Mouse (Mus musculus) liver, embryonic 14.5 days (tissue): ENCODE measurements around the gene Ccdc40. TPM values are rescaled to one million over a fixed set of nuclear protein-coding genes. Genes with fewer than 3 reads are reported as not detected.
"Not testable (repeated sequence)": the region's sequence is repeated elsewhere in the genome, so short reads cannot be mapped to it uniquely, and the experiment has no call there.

Experiments
- ATAC-seq: fragments of 200-750 bp; cut with Nextera tagmentation; 2 replicates; pipeline ENCODE4 v1.8.0; 2017; ENCODE audit warnings: moderate number of reproducible peaks, mild to moderate bottlenecking, moderate library complexity; ENCODE audit not compliant: insufficient read depth
- DNase-seq, 3 experiments: peaks; one replicate each; pipeline ENCODE4 v3.0.0-alpha.2; 2012 to 2013; ENCODE audit warnings: low read depth in 3 of 3, low spot score in 3 of 3
- H3K27ac ChIP-seq: fragments of 300-500 bp; sonication (generic); 2 replicates; pipeline ENCODE4 v1.5.1; 2014; ENCODE audit warnings: moderate library complexity, mild to moderate bottlenecking, control low read depth, inconsistent platforms
- H3K27me3 ChIP-seq: fragments of 300-500 bp; sonication (generic); 2 replicates; pipeline ENCODE4 v1.6.1; 2014; ENCODE audit warnings: mild to moderate bottlenecking, low read length, moderate library complexity; ENCODE audit not compliant: control insufficient read depth, insufficient read depth
- H3K36me3 ChIP-seq: fragments of 300-500 bp; sonication (generic); replicated peaks from 2 replicates; pipeline ENCODE4 v1.6.1; 2014; ENCODE audit warnings: low read depth; ENCODE audit not compliant: control insufficient read depth, insufficient read depth
- H3K4me1 ChIP-seq, 2 experiments: fragments of 200-500 bp in 1 of 2; fragments of 300-500 bp in 1 of 2; sonication (generic) in 1 of 2; replicated peaks; 2 replicates each; pipeline ENCODE4 v1.6.1; 2012 to 2014; ENCODE audit warnings: antibody characterized with exemption in 1 of 2, inconsistent platforms in 1 of 2, low read length in 1 of 2; ENCODE audit not compliant: control insufficient read depth in 2 of 2, insufficient read depth in 2 of 2
- H3K4me2 ChIP-seq: fragments of 300-500 bp; sonication (generic); 2 replicates; pipeline ENCODE4 v1.6.1; 2014; ENCODE audit warnings: low read depth, mild to moderate bottlenecking, control low read depth, moderate library complexity
- H3K4me3 ChIP-seq, 2 experiments: fragments of 200-500 bp in 1 of 2; fragments of 300-500 bp in 1 of 2; sonication (generic) in 1 of 2; 2 replicates each; pipeline ENCODE4 v1.5.1; 2012 to 2014; ENCODE audit warnings: low read depth in 2 of 2, low read length in 2 of 2, mild to moderate bottlenecking in 2 of 2, control low read depth in 1 of 2, inconsistent platforms in 1 of 2, moderate library complexity in 1 of 2; ENCODE audit not compliant: insufficient read depth in 1 of 2
- H3K9ac ChIP-seq: fragments of 300-500 bp; sonication (generic); replicated peaks from 2 replicates; pipeline ENCODE4 v1.6.1; 2014; ENCODE audit warnings: mild to moderate bottlenecking, control low read depth, moderate library complexity
- H3K9me3 ChIP-seq: fragments of 300-500 bp; sonication (generic); 2 replicates; pipeline ENCODE4 v1.6.1; 2016; ENCODE audit warnings: low read length, mixed read lengths; ENCODE audit not compliant: control insufficient read depth
- CTCF ChIP-seq: IDR thresholded peaks from 2 replicates; pipeline ENCODE4 v1.5.1; 2016; ENCODE audit warnings: antibody characterized with exemption, low read depth, control low read depth
- EP300 ChIP-seq: IDR thresholded peaks from 2 replicates; pipeline ENCODE4 v1.6.1; 2016; ENCODE audit warnings: antibody characterized with exemption, low read depth
- WGBS: fragments of 180-500 bp; shearing (Covaris S2); extraction: QIAGEN DNeasy Blood & Tissue Kit; methylation state at CpG from one replicate; pipeline ENCODE4 v1.1.7; 2014; ENCODE audit not compliant: insufficient replicate concordance; 5-methylcytosine and 5-hydroxymethylcytosine counted together
- polyA plus RNA-seq, 2 experiments: library from polyadenylated mRNA; depleted of rRNA in 1 of 2; stranded (reverse) in 1 of 2; unstranded in 1 of 2; fragments of >200 nt; fragmentation: Nextera tagmentation in 1 of 2; extraction: Ambion mirVana in 1 of 2; gene quantifications; 2 replicates each; pipeline versions ENCODE4 v1.2.1 to v1.2.3; 2012 to 2014

Gene Ccdc40
- polyA plus RNA-seq, 2 experiments, result 0.42 to 0.59 TPM

DNA sequence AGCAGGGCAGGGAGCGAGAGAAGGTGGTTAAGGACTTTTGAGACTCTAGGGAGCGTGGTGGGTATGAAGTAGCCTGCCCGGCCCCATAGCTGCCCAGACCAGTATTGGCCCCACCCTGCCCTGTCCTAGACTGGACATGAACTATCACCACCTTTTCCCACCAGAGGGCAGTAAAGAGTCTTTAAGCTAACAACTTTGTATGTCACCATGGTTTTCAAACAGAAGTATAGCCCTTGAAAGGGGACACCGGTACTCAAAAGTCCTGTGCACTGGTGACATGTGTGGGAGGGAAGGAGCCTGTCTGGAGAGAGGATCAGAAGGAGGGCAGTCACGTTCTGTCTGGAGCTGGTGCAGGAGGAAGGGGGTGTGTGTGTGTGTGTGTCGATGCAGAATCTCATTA is 20.6 kb downstream of the Ccdc40 start:
- Histone ChIP-seq H3K4me2 (no peak overlapping the region), H3K27me3 (no peaks in the 10 kb centered on the region), H3K36me3 (no peaks in the 10 kb centered on the region), H3K4me3 (no peak overlapping the region), H3K4me1 (peaks cover 0 to 5% of the 10 kb centered on the region in 2 experiments; a peak in 1 of 4 replicates), H3K27ac (no peak overlapping the region), H3K9me3 (no peaks in the 10 kb centered on the region), H3K9ac (no peak overlapping the region)
- TF ChIP-seq EP300 (no peak), CTCF (peak; percentile 68)
- DNase-seq (peak in 1 of 3 experiments; percentile 56), ATAC-seq (peak; percentile 40; the same call in 1 of the 2 replicates)
- 18% methylated on average over 6 of the region's 6 CpGs for WGBS

DNA sequence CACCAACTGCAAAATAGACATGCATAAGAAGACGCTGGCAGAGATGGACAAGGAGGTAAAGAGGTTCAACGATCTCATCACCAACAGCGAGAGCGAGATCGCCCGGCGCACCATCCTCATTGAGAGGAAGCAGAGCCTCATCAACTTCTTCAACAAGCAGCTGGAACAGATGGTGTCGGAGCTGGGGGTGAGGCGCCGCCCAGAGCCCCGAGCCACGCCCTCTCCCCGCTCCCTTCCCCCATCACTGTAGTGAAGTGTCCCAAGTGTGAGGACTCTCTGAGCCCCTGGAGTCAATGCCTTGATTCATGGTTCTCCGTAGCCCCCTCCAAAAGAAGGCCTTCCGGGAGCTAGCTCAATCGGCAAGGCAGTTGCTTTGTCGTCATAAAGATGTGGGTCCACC is 22.6 kb downstream of the Ccdc40 start:
- Histone ChIP-seq H3K4me2 (no peak overlapping the region), H3K27me3 (no peaks in the 10 kb centered on the region), H3K4me1 (peaks cover 0 to 5% of the 10 kb centered on the region in 2 experiments; a peak in 1 of 4 replicates), H3K36me3 (no peaks in the 10 kb centered on the region), H3K4me3 (no peak overlapping the region), H3K27ac (no peak overlapping the region), H3K9ac (no peak overlapping the region), H3K9me3 (no peaks in the 10 kb centered on the region)
- TF ChIP-seq EP300, result no peak
- no peak for TF ChIP-seq CTCF
- DNase-seq (no peak), ATAC-seq (no peak)
- WGBS, result 36% methylated on average over 17 of the region's 17 CpGs

DNA sequence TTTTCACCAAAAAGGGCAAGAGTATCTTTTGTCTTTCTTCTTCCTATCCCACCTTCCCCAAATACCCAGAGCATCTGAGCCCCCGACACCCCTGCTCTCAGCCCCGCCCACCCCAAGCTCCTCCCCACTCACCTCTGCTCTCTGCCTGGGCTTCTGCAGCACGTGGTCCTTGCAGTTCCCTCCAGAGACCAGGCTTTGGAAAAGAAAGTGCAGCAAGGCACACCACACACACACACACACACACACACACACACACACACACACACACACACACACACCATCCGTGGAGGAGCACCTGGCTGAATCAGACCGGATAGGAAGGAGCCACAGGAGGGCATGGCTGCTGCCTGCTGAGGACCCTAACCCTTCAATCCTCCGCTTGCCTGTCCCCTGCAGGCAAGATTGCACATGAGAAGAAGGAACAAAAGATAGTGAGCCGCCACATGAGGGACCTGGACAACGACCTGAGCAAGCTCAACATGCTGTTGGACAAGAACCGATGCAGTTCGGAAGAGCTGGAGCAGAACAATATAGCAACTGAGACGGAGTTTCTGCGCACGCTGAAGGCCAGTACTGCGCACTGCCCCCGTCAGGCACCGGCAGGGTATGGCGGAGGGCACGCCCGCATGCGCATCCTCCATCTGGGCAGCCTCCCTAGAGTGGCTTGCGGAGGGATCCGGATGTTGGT is 24.6 kb downstream of the Ccdc40 start:
- TF ChIP-seq CTCF (peak; percentile 73), EP300 (no peak)
- ATAC-seq (peak; percentile 66), DNase-seq (no peak)
- peaks cover 0 to 5% of the 10 kb centered on the region in 2 experiments; a peak in 1 of 4 replicates for H3K4me1 ChIP-seq
- H3K27ac ChIP-seq, result no peak overlapping the region
- H3K27me3 ChIP-seq, result no peaks in the 10 kb centered on the region
- 0 out of 2 replicates have a peak overlapping the region, but pooled peaks have one; percentile 23 for H3K9ac ChIP-seq
- peak overlapping the region; percentile 46 for H3K4me2 ChIP-seq
- H3K4me3 ChIP-seq, result peak overlapping the region in 1 of 2 experiments; percentile 13; a peak in 1 of 4 replicates
- H3K36me3 ChIP-seq, result no peaks in the 10 kb centered on the region
- H3K9me3 ChIP-seq, result no peaks in the 10 kb centered on the region
- 8% methylated on average over 21 of the region's 22 CpGs for WGBS

DNA sequence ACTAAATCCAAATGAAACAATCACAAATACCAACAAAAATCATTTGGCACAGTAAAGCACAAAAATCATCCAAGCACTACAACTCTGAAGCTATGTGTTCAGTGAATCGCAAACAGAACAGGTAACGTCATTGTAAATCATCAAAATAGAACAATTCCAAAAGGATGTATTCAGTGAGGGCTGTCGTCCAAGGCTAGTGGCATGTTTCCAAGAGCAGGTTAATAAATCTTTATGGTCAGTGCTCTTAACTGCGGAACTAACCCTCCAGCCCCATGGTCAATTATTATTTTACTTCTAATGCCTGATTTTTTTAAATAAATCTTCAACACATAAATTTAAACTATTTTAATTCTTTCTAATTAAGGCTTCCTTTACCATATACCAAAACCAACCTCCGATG is 28.2 kb downstream of the Ccdc40 start:
- not testable (repeated sequence) for ATAC-seq, DNase-seq, H3K36me3 ChIP-seq, H3K27ac ChIP-seq, H3K4me2 ChIP-seq, H3K4me1 ChIP-seq, H3K4me3 ChIP-seq, H3K27me3 ChIP-seq, H3K9me3 ChIP-seq, H3K9ac ChIP-seq
- 81% methylated on average over 5 of the region's 5 CpGs for WGBS

DNA sequence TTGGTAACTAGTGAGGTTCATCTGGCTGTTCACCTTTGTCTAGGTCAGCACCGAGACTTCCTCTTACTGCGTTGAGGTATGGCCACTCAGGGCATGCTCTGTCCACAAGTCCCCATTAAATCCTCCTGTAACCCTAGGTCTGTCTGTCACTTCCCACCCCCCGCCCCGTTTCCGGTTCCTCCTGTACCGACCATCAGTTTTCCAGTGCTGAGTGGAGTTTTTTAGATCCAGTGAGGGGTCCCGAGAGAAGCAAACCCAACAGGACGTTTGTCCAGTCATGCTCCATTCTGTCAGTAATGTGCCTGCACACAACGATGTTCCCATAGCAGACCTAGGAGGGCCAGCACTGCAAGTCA is 29.8 kb downstream of the Ccdc40 start:
- no peak for ATAC-seq
- WGBS, result 40% methylated on average over 9 of the region's 9 CpGs
- Histone ChIP-seq H3K4me1 (0 out of 4 replicates have a peak, but pooled peaks cover 0 to 2% of the 10 kb centered on the region in 2 experiments), H3K27me3 (no peaks in the 10 kb centered on the region), H3K4me2 (peak overlapping the region; percentile 53), H3K36me3 (no peaks in the 10 kb centered on the region), H3K4me3 (0 out of 4 replicates have a peak overlapping the region, but pooled peaks of 1 of the 2 experiments have one; percentile 1), H3K9me3 (no peaks in the 10 kb centered on the region), H3K9ac (no peak overlapping the region), H3K27ac (no peak overlapping the region)
- DNase-seq, result no peak
- TF ChIP-seq EP300, result no peak
